Mouse (Mus musculus) heart, embryonic 15.5 days (tissue): ENCODE measurements around the gene Shc3. TPM values are rescaled to one million over a fixed set of nuclear protein-coding genes. Genes with fewer than 3 reads are reported as not detected.

ENCODE experiments used
- ATAC-seq: fragments of 200-750 bp; cut with Nextera tagmentation; replicated peaks from 2 replicates; pipeline ENCODE4 v1.8.0; 2017; ENCODE audit warnings: low read depth, moderate TSS enrichment; ENCODE audit not compliant: insufficient number of reproducible peaks, insufficient read depth, low FRiP score
- H3K27ac ChIP-seq: fragments of 300-500 bp; sonication (generic); 2 replicates; pipeline ENCODE4 v1.5.1; 2015; ENCODE audit warnings: mild to moderate bottlenecking, inconsistent platforms
- H3K27me3 ChIP-seq: fragments of 300-500 bp; sonication (generic); 2 replicates; pipeline ENCODE4 v1.6.1; 2015; ENCODE audit warnings: inconsistent platforms
- H3K36me3 ChIP-seq: fragments of 300-500 bp; sonication (generic); 2 replicates; pipeline ENCODE4 v1.6.1; 2015; ENCODE audit warnings: mild to moderate bottlenecking, inconsistent platforms
- H3K4me1 ChIP-seq: fragments of 300-500 bp; sonication (generic); replicated peaks from 2 replicates; pipeline ENCODE4 v1.6.1; 2015; ENCODE audit warnings: inconsistent platforms
- H3K4me2 ChIP-seq: fragments of 300-500 bp; sonication (generic); 2 replicates; pipeline ENCODE4 v1.6.1; 2015; ENCODE audit warnings: inconsistent platforms, mild to moderate bottlenecking, moderate library complexity
- H3K4me3 ChIP-seq: fragments of 300-500 bp; sonication (generic); 2 replicates; pipeline ENCODE4 v1.5.1; 2015; ENCODE audit warnings: mild to moderate bottlenecking, inconsistent platforms
- H3K9ac ChIP-seq: fragments of 300-500 bp; sonication (generic); 2 replicates; pipeline ENCODE4 v1.6.1; 2015; ENCODE audit warnings: mild to moderate bottlenecking, inconsistent platforms
- H3K9me3 ChIP-seq: fragments of 300-500 bp; sonication (generic); replicated peaks from 2 replicates; pipeline ENCODE4 v1.6.1; 2016; ENCODE audit warnings: inconsistent platforms
- WGBS: fragments of 180-500 bp; shearing (Covaris S2); methylation state at CpG from one replicate; pipeline ENCODE4 v1.1.7; 2015; ENCODE audit warnings: mixed read lengths; 5-methylcytosine and 5-hydroxymethylcytosine counted together
- polyA plus RNA-seq: library from polyadenylated mRNA; unstranded; fragments of >200 nt; fragmentation: Nextera tagmentation; extraction: Ambion mirVana; gene quantifications from 2 replicates; pipeline ENCODE4 v1.2.1, GENCODE M21; 2015

Gene Shc3
- polyA plus RNA-seq, 1 experiment from 2014 or later = 0.19 TPM

- no peak overlapping the region for H3K9ac ChIP-seq
- 91% methylated on average over 10 of the region's 10 CpGs for WGBS
- no peaks in the 10 kb centered on the region for H3K27me3 ChIP-seq
- no peak overlapping the region for H3K4me3 ChIP-seq
- H3K9me3 ChIP-seq = no peaks in the 10 kb centered on the region
- ATAC-seq = no peak
- H3K4me2 ChIP-seq = no peak overlapping the region
- H3K27ac ChIP-seq = no peak overlapping the region
- no peaks in the 10 kb centered on the region for H3K36me3 ChIP-seq
- H3K4me1 ChIP-seq = no peaks in the 10 kb centered on the region
Measured at GRCm38 (mm10) chr13:51523311-51523710, 45.9 kb downstream of the Shc3 start.

- 77% methylated on average over 6 of the region's 6 CpGs for WGBS
- Histone ChIP-seq H3K4me1 (no peaks in the 10 kb centered on the region), H3K4me2 (no peak overlapping the region), H3K4me3 (no peak overlapping the region), H3K9ac (no peak overlapping the region), H3K9me3 (no peaks in the 10 kb centered on the region), H3K27me3 (no peaks in the 10 kb centered on the region), H3K27ac (no peak overlapping the region), H3K36me3 (no peaks in the 10 kb centered on the region)
- ATAC-seq = no peak
Measured at GRCm38 (mm10) chr13:51518880-51519279, 50.3 kb downstream of the Shc3 start.

GRCm38 (mm10) chr13:51517943-51518342 lies 51.3 kb downstream of the Shc3 start:
- Histone ChIP-seq H3K9me3 (no peaks in the 10 kb centered on the region), H3K27ac (no peak overlapping the region), H3K4me2 (no peak overlapping the region), H3K4me1 (no peaks in the 10 kb centered on the region), H3K4me3 (no peak overlapping the region), H3K36me3 (no peaks in the 10 kb centered on the region), H3K27me3 (no peaks in the 10 kb centered on the region), H3K9ac (no peak overlapping the region)
- 74% methylated on average over 4 of the region's 4 CpGs for WGBS
- ATAC-seq = no peak

GRCm38 (mm10) chr13:51508836-51509235 lies 60.4 kb downstream of the Shc3 start:
- H3K27me3 ChIP-seq = no peaks in the 10 kb centered on the region
- H3K36me3 ChIP-seq = no peaks in the 10 kb centered on the region
- no peaks in the 10 kb centered on the region for H3K4me1 ChIP-seq
- H3K27ac ChIP-seq = no peak overlapping the region
- ATAC-seq = no peak
- 60% methylated on average over 9 of the region's 9 CpGs for WGBS
- H3K4me3 ChIP-seq = no peak overlapping the region
- no peak overlapping the region for H3K4me2 ChIP-seq
- H3K9ac ChIP-seq = no peak overlapping the region
- H3K9me3 ChIP-seq = no peaks in the 10 kb centered on the region

- Histone ChIP-seq H3K27ac (no peak overlapping the region), H3K4me1 (no peaks in the 10 kb centered on the region), H3K36me3 (no peaks in the 10 kb centered on the region), H3K4me3 (no peak overlapping the region), H3K27me3 (no peaks in the 10 kb centered on the region), H3K9ac (no peak overlapping the region), H3K9me3 (no peaks in the 10 kb centered on the region), H3K4me2 (no peak overlapping the region)
- ATAC-seq = no peak
- WGBS = 65% methylated on average over 5 of the region's 5 CpGs
Measured at GRCm38 (mm10) chr13:51505711-51506110, 63.5 kb downstream of the Shc3 start.

GRCm38 (mm10) chr13:51499769-51500168 lies 69.5 kb downstream of the Shc3 start:
- Histone ChIP-seq H3K36me3 (no peaks in the 10 kb centered on the region), H3K4me3 (no peak overlapping the region), H3K4me1 (no peaks in the 10 kb centered on the region), H3K9me3 (no peaks in the 10 kb centered on the region), H3K4me2 (no peak overlapping the region), H3K9ac (no peak overlapping the region), H3K27me3 (no peaks in the 10 kb centered on the region), H3K27ac (no peak overlapping the region)
- 68% methylated on average over 1 of the region's 1 CpGs for WGBS
- no peak for ATAC-seq

- no peak for ATAC-seq
- H3K9ac ChIP-seq = no peak overlapping the region
- H3K27ac ChIP-seq = no peak overlapping the region
- no peaks in the 10 kb centered on the region for H3K9me3 ChIP-seq
- H3K36me3 ChIP-seq = no peaks in the 10 kb centered on the region
- H3K27me3 ChIP-seq = no peaks in the 10 kb centered on the region
- H3K4me2 ChIP-seq = no peak overlapping the region
- 77% methylated on average over 9 of the region's 9 CpGs for WGBS
- no peaks in the 10 kb centered on the region for H3K4me1 ChIP-seq
- no peak overlapping the region for H3K4me3 ChIP-seq
Measured at GRCm38 (mm10) chr13:51493676-51494075, 75.5 kb downstream of the Shc3 start.

GRCm38 (mm10) chr13:51491649-51492435 lies 77.4 kb downstream of the Shc3 start:
- no peak for ATAC-seq
- Histone ChIP-seq H3K27me3 (no peaks in the 10 kb centered on the region), H3K4me3 (no peak overlapping the region), H3K9ac (no peak overlapping the region), H3K9me3 (no peaks in the 10 kb centered on the region), H3K36me3 (no peaks in the 10 kb centered on the region), H3K4me2 (no peak overlapping the region), H3K27ac (no peak overlapping the region), H3K4me1 (no peaks in the 10 kb centered on the region)
- WGBS = 63% methylated on average over 8 of the region's 8 CpGs

GRCm38 (mm10) chr13:51490195-51490594 lies 79.0 kb downstream of the Shc3 start:
- Histone ChIP-seq H3K36me3 (no peaks in the 10 kb centered on the region), H3K4me3 (no peak overlapping the region), H3K9ac (no peak overlapping the region), H3K4me1 (no peaks in the 10 kb centered on the region), H3K4me2 (no peak overlapping the region), H3K27ac (no peak overlapping the region), H3K27me3 (no peaks in the 10 kb centered on the region), H3K9me3 (no peaks in the 10 kb centered on the region)
- WGBS = 87% methylated on average over 6 of the region's 6 CpGs
- no peak for ATAC-seq

- no peak for ATAC-seq
- Histone ChIP-seq H3K9me3 (no peaks in the 10 kb centered on the region), H3K9ac (no peak overlapping the region), H3K4me2 (no peak overlapping the region), H3K4me3 (no peak overlapping the region), H3K27ac (no peak overlapping the region), H3K27me3 (no peaks in the 10 kb centered on the region), H3K4me1 (no peaks in the 10 kb centered on the region), H3K36me3 (no peaks in the 10 kb centered on the region)
- WGBS = 65% methylated on average over 3 of the region's 3 CpGs
Measured at GRCm38 (mm10) chr13:51488945-51489344, 80.3 kb downstream of the Shc3 start.

- Histone ChIP-seq H3K4me3 (no peak overlapping the region), H3K9me3 (no peaks in the 10 kb centered on the region), H3K36me3 (no peaks in the 10 kb centered on the region), H3K27ac (no peak overlapping the region), H3K27me3 (no peaks in the 10 kb centered on the region), H3K4me1 (no peaks in the 10 kb centered on the region), H3K4me2 (no peak overlapping the region), H3K9ac (no peak overlapping the region)
- no peak for ATAC-seq
- WGBS = 70% methylated on average over 9 of the region's 9 CpGs
Measured at GRCm38 (mm10) chr13:51485291-51485690, 83.9 kb downstream of the Shc3 start.

GRCm38 (mm10) chr13:51482786-51483185 lies 86.4 kb downstream of the Shc3 start:
- no peaks in the 10 kb centered on the region for H3K36me3 ChIP-seq
- no peaks in the 10 kb centered on the region for H3K4me1 ChIP-seq
- no peak for ATAC-seq
- no peak overlapping the region for H3K4me3 ChIP-seq
- no peak overlapping the region for H3K9ac ChIP-seq
- no peaks in the 10 kb centered on the region for H3K9me3 ChIP-seq
- H3K27me3 ChIP-seq = 0 out of 2 replicates have a peak, but pooled peaks cover 4% of the 10 kb centered on the region
- no peak overlapping the region for H3K4me2 ChIP-seq
- 79% methylated on average over 11 of the region's 11 CpGs for WGBS
- H3K27ac ChIP-seq = no peak overlapping the region
